Mouse (Mus musculus) erythroblast, embryonic 14.5 days (primary cell): ENCODE results near the gene Psmb2.

Experiments
- GATA1 ChIP-seq: IDR thresholded peaks from 2 replicates; pipeline ENCODE4 v1.6.1; 2012; ENCODE audit warnings: low read length, inconsistent platforms, mixed read lengths
- TAL1 ChIP-seq: IDR thresholded peaks from 3 replicates; pipeline ENCODE4 v1.6.1; 2012; ENCODE audit warnings: low read length, inconsistent platforms, mixed read lengths

DNA sequence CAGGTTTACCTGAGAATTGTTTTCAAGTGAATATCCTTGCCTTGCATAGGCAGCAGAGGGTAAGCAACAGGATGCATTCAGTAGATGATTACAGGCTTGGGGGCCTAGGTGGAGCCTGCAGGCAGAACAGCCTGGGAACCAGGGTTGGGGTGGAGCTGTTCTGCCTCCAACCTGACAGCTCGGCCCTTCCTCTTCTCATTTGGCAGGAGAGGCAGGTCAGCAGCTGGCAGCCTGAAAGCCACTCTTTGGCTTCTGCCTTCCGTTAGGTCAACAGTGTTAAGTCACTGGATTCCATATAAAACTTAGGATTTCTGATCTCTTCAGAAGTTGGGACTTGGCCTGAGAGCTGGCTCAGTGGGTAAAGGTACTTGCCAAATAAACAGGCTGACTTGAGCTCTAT lies 65.5 kb downstream of the Psmb2 start:
- TF ChIP-seq GATA1 (no peak), TAL1 (no peak)
